Mouse (Mus musculus) left cerebral cortex, postnatal 10 days (tissue): ENCODE measurements around the gene Slc4a4. TPM values are rescaled to one million over a fixed set of nuclear protein-coding genes. Genes with fewer than 3 reads are reported as not detected.
"Not testable (repeated sequence)": the region's sequence is repeated elsewhere in the genome, so short reads cannot be mapped to it uniquely, and the experiment has no call there.

Experiments
- DNase-seq, 2 experiments: peaks; one replicate each; pipeline ENCODE4 v3.0.0; 2021 to 2022; ENCODE audit warnings: low spot score in 2 of 2, mixed read lengths in 1 of 2; ENCODE audit errors: extremely low spot score in 1 of 2
- intact Hi-C: fragments of 180-260 bp; cut with DNase I; formaldehyde crosslinking; loops from one replicate; pipeline ENCODE4 v1.15.1; 2025
- total RNA-seq, 2 experiments: library from RNA; stranded (reverse); gene quantifications; 2 replicates each; pipeline ENCODE4 v1.2.3; 2021

The Slc4a4 gene
- total RNA-seq, 2 experiments from 2014 or later, result 101 to 106 TPM

- no peak for DNase-seq
- intact Hi-C loops, result no loop called here
These were observed 95.6 kb downstream of the Slc4a4 start for GRCm38 (mm10) chr5:88982040-88982736.

- DNase-seq, result no peak
- intact Hi-C loops, result no loop called here
These were observed 96.6 kb downstream of the Slc4a4 start for GRCm38 (mm10) chr5:88983170-88983569.

- intact Hi-C loops, result no loop called here
- no peak for DNase-seq
These were observed 97.0 kb downstream of the Slc4a4 start for GRCm38 (mm10) chr5:88983652-88984051.

GRCm38 (mm10) chr5:88989018-88989417 lies 102.4 kb downstream of the Slc4a4 start:
- intact Hi-C loops, result no loop called here
- DNase-seq, result no peak

GRCm38 (mm10) chr5:88990196-88990747 lies 103.7 kb downstream of the Slc4a4 start:
- no peak for DNase-seq
- intact Hi-C loops, result no loop called here

GRCm38 (mm10) chr5:88991309-88991708 lies 104.7 kb downstream of the Slc4a4 start:
- intact Hi-C loops, DNase-seq: not testable (repeated sequence)

- intact Hi-C loops, result no loop called here
- peak; percentile 38 to 65 for DNase-seq
These were observed 107.9 kb downstream of the Slc4a4 start for GRCm38 (mm10) chr5:88994533-88994932.

GRCm38 (mm10) chr5:88996246-88996645 lies 109.6 kb downstream of the Slc4a4 start:
- intact Hi-C loops, result no loop called here
- no peak for DNase-seq

- intact Hi-C loops, result no loop called here
- no peak for DNase-seq
These were observed 110.7 kb downstream of the Slc4a4 start for GRCm38 (mm10) chr5:88997277-88997676.

GRCm38 (mm10) chr5:88999793-89000192 lies 113.2 kb downstream of the Slc4a4 start:
- intact Hi-C loops, result no loop called here
- no peak for DNase-seq

GRCm38 (mm10) chr5:89000598-89000997 lies 114.0 kb downstream of the Slc4a4 start:
- no peak for DNase-seq
- intact Hi-C loops, result no loop called here

GRCm38 (mm10) chr5:89010116-89010515 lies 123.5 kb downstream of the Slc4a4 start:
- intact Hi-C loops, result no loop called here
- DNase-seq, result no peak

- intact Hi-C loops, result no loop called here
- no peak for DNase-seq
These were observed 125.8 kb downstream of the Slc4a4 start for GRCm38 (mm10) chr5:89012456-89012855.

GRCm38 (mm10) chr5:89014782-89015181 lies 128.2 kb downstream of the Slc4a4 start:
- intact Hi-C loops, result no loop called here
- no peak for DNase-seq

- intact Hi-C loops, result no loop called here
- no peak for DNase-seq
These were observed 129.3 kb downstream of the Slc4a4 start for GRCm38 (mm10) chr5:89015878-89016277.

- DNase-seq, result no peak
- intact Hi-C loops, result no loop called here
These were observed 131.9 kb downstream of the Slc4a4 start for GRCm38 (mm10) chr5:89018537-89018936.

- no peak for DNase-seq
- intact Hi-C loops, result no loop called here
These were observed 137.8 kb downstream of the Slc4a4 start for GRCm38 (mm10) chr5:89024413-89024812.

GRCm38 (mm10) chr5:89027518-89028085 lies 141.0 kb downstream of the Slc4a4 start:
- intact Hi-C loops, result no loop called here
- DNase-seq, result no peak

GRCm38 (mm10) chr5:89032647-89033046 lies 146.0 kb downstream of the Slc4a4 start:
- DNase-seq, result no peak
- intact Hi-C loops, result no loop called here

- intact Hi-C loops, result no loop called here
- DNase-seq, result no peak
These were observed 146.6 kb downstream of the Slc4a4 start for GRCm38 (mm10) chr5:89033256-89033655.
